Mouse (Mus musculus) bone marrow macrophage, adult 2 months (primary cell): Measurements from ENCODE around the gene Itga9.

Experiments
- CTCF ChIP-seq: IDR thresholded peaks from 2 replicates; pipeline ENCODE4 v1.5.1; 2012; ENCODE audit warnings: low read depth, mild to moderate bottlenecking, low read length, moderate library complexity
- POLR2A ChIP-seq: IDR thresholded peaks from 2 replicates; pipeline ENCODE4 v1.6.1; 2012; ENCODE audit warnings: mild to moderate bottlenecking, low read depth, low read length, borderline replicate concordance

GRCm38 (mm10) chr9:118907934-118908620 is 301.6 kb downstream of the Itga9 start:
- TF ChIP-seq CTCF: peak; percentile 98
- TF ChIP-seq POLR2A: no peak
